Mouse (Mus musculus): ENCODE measurements around the gene Nemp1.
"Not testable (repeated sequence)": the region's sequence is repeated elsewhere in the genome, so short reads cannot be mapped to it uniquely, and the experiment has no call there.

Nemp1 gene

DNA sequence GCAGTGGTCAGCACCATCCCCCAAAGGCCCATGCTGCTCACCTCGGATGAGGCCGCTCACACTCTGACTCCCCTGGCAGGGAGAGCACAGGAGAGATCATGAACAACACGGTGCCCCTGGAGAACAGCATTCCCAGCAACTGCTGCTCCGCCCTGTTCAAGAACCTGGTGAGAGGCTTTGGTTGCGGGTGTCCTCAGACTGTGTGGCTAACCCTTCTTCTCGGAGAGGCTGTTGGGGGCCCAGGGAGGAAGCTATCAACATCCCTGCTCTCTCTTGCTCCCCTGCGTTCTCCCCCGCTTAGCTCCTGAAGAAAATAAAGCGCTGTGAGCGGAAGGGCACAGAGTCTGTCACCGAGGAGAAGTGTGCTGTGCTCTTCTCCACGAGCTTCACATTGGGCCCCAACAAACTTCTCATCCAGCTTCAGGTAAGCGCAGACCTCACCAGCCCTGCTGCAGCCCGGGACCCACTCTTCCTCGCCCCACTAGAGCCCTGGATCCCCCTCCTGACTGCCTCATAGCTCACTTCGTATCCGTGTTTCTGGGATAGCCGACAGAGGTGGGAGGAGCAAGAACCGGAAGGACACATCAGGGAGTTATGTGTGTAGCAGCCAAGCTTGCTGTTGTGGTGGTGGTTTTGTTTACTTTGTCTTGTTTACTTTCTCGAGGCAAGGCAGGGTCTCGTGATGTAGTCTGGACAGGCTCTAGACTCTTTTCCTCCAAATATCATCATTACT is 13.6 kb upstream of the Nemp1 start:
- DNase-seq: peak; percentile 40

DNA sequence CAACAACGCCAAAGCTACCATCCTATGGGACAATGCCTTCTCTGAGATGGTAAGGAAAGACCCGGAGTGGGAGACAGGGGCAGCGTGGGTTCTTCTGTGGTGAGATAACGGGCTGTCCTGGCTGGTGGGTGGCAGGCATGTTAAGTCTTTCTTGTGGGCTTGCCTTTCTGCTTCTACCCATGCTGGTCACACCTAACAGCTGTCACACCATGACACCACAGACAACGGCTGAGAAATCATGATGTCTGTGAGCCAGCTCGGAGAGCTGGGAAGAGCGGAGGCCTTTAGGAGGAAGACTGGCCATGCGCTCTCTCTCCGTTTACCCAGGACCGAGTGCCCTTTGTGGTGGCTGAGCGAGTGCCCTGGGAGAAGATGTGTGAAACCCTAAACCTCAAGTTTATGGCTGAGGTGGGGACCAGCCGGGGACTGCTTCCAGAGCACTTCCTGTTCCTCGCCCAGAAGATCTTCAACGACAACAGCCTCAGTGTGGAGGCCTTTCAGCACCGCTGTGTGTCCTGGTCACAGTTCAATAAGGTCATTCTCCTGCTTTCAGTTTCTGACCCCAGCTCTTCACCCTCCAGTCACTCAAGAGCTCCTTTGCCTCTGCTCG is 11.6 kb upstream of the Nemp1 start:
- no peak for DNase-seq

DNA sequence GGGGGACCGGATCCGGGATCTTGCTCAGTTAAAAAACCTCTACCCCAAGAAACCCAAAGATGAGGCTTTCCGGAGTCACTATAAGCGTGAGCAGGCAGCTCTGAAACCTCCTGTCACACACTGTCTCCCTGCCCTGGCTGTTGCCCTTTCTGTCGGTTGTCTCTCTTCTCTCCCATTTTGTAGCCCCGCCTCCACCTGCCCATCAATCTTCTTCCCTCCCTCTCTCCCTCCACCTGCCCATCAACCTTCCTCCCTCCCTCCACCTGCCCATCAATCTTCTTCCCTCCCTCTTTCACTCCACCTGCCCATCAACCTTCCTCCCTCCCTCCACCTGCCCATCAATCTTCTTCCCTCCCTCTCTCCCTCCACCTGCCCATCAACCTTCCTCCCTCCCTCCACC is 9.1 kb upstream of the Nemp1 start:
- DNase-seq: not testable (repeated sequence)

DNA sequence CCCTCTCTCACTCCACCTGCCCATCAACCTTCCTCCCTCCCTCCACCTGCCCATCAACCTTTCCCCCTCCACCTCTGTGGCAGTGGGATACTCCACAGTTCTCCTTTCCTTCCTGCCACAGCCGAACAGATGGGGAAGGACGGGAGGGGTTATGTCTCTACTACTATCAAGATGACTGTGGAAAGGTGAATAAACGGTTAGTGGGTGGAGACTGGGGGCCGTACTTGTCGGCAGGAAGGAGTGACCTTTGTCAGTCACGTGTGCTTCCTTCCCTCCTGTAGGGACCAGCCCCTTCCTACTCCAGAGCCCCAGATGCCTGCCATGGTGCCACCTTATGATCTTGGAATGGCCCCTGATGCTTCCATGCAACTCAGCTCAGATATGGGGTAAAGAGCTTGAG is 8.6 kb upstream of the Nemp1 start:
- no peak for DNase-seq

DNA sequence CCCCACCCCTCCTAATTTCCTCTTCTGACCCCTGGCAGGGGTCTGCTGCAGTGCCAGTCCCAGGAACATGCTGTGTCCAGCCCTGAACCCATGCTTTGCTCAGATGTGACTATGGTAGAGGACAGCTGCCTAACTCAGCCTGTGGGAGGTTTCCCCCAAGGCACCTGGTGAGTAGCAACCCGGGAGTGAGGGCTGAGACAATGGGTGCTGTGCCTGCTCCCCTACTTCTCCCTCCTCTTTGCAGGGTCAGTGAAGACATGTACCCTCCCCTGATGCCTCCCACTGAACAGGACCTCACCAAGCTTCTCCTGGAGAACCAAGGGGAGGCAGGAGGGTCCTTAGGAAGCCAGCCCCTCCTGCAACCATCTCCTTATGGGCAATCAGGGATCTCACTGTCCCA is 7.2 kb upstream of the Nemp1 start:
- no peak for DNase-seq

DNA sequence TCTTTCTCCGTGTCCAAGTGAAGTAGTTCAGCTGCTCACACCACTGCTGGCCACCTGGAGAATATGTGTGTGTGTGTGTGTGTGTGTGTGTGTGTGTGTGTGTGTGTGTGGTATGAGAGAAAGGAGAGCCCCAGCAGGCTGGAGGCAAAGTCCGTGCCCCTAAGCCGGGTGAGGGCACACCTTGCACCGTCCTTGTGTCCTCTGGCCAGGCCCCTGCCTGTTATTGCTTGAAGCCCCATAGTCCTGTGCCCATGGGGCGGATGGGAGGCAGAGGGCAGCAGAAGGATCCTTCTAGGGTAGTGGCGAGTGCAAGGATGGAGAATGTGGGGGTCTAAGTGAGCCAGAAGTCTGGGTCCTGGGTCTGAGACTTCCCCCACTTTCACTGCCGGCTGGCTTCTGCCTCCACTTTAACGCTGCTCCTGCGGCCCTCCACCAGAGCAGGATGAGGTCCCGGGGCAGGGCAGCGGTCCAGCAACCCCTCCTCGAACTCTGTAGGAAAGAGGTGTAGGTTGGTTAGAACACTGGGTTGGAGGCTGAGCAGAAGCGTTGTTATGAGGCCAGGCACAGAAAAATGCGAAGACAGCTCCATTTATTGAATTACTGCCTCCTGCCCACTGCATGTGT is 5.3 kb upstream of the Nemp1 start:
- peak; percentile 55 for DNase-seq

DNA sequence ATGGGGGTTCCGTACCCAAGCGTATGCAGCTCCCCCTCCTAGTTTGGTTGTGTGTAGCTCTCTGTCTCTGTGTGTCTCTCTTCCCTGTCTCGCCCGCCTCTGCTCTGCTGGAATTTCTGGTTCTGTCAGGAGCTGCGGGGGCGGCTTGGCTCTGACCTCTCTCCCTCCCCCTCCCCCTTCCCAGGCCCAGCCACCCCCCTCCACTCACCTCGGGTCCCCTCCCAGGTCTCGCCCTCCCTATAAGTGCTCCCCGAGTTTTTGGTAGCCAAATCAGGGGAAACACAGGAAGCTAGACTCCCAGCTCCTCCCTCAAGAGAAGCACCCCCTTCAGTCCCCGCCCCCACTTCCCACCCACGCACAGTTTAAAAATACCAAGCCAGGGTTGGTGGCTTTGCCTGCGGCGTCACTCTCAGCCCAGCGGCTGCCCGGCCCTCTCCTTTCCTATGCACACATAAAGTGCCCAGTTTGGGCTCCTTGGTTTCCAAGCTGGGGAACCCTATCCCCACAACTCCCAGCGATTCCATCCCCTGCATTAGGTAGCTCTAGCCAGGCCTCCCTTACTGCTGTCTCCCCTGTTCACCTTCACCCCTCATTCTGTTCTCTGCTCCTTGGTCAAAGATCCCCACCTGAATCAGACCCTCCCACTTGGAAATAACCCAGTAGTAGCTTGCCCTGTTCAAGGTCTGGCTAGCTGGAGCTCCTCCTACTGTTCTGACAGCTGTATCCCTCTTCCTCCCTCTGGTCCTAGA is 4.6 kb upstream of the Nemp1 start:
- DNase-seq: peak; percentile 85

DNA sequence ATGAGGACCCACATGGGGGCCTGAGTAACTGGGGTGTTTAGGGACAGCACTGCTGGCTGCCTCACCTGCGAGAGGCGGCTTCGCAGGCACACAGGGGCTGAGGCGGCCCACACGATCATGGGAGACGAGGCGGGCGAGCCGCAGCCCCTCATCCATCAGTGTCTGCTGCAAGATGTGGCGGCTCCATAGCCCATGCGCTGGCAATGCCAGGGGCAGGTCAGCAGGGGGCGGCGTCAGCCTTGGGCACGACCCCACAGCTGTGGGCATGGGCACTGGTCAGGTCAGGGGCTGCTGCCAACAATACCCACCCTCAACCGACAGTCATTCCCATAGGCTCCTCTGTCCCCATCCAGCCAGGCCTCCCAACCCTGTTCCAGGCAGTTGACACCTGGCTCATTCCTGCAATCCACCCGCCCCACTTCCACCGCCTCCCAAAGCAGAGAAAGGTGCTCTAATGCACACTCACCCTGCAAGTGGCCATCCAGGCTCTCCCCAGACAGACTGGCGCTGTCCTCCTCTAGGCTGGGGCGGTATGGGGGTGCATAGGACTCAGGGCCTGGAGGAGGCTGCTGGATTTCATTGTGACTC is 3.9 kb upstream of the Nemp1 start:
- peak; percentile 61 for DNase-seq

DNA sequence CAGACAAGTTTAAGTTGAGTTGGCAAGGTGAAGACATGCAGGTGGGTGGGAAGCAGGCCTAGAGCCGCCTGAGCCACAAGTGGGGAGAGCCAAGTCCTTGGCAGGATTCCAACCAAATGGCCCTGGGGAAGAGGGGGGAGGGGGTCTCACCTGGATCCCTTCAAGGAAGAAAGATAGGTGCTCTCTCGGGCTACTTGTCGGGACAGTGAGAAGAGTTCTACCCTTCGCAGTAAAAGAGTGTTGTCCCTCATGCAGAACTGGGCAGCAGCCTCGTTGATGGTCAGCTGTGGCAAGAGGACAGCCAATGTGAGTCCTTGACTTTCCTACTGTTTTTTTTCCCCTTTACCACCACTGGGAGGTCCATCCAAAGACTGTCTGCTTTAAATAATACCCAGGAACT is 3.1 kb upstream of the Nemp1 start:
- peak; percentile 34 for DNase-seq

DNA sequence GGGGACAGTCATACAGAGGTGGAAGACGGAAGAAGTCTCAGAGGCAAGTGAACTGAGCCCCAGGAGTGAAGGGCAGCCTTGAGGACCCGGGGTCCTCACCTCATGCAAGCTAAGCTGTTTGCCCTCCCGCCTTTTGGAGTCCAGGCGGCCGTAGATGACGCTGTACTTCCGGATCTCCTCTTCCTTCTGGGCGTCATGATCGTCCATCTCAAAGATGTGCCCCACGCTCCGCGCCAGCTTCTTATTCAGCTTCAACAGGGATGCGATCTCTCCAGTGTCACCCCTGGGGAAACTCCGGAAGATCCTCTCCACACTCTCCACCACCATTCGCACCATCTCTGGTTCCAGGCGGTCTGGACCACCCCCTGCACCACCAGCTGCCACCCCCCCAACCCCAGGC is 2.5 kb upstream of the Nemp1 start:
- DNase-seq: no peak

DNA sequence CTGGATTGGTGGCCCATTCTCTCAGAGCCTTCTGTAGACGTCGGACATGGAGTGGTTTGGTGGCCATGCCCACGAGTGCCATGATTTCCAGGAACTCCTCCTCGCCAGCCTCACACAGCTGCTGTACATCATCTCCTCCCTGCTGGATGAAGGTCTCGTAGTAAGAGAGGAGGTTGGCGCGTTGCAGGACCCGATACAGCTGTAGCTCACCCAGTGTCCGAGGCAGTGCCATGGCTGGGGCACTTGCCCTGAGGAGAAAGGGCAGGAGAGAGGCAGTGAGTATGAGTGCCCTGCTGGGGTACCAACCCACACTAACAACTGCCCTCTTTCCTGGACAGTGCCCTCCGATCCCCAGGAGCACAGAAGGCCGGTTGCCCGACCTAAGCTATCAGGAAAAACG is 1.8 kb upstream of the Nemp1 start:
- DNase-seq: no peak

DNA sequence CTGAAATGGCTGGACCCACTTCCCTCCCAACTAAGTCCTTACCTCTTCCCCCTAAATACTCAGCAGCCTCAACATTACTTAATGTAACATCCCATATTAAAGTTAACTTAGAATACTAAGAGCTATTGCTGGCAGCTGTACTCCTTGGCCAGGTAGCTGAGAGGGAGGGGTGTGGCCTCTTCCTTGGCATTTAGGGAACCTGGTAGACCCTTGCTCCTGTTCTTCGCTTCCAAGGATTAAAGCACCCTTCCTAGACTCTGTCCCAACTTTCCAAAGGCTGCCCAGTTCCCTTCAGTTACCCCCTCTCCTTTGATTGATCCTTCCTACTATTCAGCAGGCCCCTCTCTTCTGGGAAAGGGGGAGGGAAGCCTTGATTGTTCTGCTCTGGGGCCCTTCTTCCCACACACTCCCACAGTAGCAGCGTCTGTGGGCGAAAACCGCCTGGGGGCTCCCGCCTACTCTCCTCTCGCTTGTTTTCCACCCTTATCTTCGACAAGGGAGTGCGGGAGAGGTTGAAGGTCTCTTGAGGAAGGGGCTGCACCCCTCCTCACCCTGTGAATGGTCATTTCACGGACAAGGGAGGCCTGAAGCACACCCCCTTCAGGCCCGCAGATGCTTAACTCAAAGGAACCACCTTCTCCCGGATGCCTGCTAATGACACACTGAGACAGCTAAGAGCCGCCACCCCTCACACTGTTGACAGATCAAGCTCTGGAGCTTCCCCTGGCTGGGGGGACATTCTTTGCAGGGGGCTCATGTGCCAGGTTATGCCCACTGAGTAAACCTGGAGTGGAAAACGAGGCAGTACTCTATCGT is 1.1 kb upstream of the Nemp1 start:
- DNase-seq: peak; percentile 40

DNA sequence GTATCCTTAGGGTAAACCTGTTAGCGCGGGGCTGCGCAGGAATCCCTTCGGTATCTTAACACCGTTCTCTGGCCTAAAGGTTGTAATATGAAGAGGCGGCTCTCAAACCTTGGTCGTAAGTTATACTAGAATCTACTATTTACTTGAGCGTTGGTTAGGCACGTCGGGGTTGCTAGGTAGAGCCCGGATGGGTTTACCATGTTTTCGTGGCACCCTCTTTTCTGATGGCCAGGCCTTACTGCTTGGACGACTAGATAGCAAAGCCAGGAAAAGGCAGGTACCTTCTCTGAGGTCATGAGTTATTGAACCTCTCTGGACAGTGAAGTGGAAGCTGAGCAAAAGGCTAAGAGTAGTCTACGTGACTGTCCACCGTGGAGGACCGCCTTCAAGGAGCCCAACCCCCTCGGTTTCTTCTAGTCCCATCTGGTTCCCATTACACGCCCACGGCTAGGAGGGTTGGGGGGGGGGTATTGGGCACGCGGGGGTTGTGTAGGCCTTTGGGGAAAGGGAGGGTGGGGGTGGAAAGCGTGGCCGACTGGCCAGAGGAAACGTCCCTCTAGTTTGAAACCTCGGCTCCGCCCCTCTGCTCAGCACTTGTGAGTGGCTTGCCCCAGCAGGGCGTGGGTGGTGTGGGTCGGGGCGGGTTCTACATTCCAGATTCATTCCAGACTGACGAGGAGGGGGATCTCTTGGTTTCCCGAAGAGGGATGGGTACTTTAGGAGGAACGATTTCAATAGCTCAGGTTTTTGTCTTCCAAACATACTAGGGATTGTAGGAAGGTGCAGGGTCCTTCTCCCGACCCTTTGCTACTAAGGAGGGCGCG is 780 bp downstream of the Nemp1 start:
- DNase-seq: peak; percentile 97

DNA sequence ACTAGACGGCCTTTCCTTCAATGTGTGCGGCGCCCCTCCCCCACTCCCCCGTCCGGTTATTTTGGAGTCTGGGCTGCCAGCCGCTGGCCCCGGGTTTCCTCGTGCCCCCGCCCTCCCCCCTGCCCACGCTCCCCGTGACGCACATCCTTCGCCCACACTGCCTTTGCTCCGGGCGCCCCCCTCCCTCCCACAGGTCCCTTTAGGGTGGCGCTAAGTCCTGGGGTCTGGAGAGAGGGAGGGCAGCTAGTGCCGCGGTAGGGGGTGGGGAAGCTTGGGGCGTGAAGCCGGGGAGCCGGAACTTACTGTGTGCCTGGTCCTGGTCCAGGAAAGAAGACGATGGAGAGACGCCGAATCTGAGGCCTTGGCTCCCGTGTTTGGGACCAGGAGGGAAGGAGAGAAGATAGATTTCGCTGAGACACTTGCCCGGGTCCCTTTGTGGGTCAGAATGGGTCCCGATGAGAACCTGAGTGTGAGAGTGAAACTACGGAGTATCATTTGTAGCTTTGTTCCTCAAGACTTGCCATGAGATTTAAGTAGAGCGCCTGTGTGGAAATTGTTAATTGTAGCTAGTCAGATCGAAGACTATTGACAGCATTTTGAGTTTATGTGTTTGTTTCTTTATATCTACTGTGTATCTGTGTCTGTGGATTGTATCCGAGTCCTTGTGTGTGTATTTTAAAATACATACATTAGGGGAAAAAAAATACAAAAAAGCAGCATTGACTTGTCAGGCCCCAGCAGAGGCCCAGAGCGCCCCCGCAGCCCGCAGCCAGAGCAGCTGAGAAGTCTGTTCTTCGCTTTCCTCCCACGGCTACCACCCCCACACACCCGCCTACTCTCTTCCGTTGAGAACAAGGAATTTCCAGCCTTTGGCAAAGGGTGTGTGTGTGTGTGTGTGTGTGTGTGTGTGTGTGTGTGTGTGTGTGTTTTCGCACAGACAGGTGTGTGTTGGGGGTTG is 1.7 kb downstream of the Nemp1 start, which contains the start of gene Nab2:
TSS of gene Nab2 (minus strand) at position 476 of the 958 bp plus-strand sequence.
- peak; percentile 94 for DNase-seq

DNA sequence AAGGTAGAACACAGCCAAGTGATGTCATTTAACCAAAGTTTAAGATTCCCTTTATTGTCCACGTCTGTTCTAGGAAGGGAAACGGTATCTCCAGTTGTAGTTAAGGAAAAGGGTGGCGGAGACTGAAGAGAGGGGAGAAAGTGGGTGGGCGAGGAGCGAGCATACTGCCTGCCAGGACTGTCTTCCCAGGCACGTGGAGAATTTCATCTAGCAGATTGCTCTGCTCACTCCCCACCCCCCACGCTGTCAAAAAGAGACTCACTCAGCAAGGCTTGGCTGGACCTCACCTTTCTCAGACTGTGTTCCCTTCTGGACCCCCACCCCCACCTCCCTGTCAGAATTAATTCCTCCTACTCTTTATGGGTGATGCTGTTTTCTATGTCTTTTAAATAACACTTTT is 2.5 kb downstream of the Nemp1 start:
- peak; percentile 73 for DNase-seq

DNA sequence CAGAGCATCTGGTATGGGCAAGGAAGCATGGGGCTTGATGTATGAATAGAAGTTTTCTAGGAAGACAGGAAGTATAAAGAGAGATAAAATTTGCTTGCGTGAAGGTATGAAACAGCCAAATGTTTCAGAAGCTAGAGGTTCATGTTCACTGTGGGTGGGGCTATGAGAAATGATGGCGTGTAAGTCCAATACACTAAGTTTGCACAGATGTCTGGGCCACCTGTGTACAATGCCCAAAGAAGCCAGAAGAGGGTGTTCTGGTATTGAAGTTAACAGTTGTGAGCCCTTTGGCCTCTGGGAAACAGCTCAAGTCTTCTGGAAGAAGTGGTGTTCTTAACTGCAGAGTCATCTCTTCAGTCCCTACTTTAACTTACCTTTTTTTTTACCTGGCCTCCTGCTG is 3.5 kb downstream of the Nemp1 start:
- no peak for DNase-seq

DNA sequence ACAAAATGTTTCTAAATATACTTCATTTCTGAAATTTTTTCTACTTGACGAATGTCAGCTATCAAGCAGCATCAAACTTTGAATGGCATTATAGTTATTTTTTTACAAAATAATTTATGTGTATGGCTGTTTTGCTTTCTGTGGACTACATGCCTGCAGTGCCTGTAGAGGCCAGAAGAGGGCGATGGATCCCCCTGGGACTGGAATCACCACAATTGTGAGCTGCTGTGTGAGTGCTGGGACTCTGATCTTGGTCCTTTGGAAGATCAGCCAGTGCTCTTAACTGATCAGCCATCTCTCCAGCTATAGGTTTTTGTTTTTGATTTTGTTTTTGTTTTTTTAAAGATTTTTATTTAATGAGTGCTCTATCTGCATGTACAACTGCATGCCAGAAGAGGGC is 4.6 kb downstream of the Nemp1 start:
- peak; percentile 56 for DNase-seq

DNA sequence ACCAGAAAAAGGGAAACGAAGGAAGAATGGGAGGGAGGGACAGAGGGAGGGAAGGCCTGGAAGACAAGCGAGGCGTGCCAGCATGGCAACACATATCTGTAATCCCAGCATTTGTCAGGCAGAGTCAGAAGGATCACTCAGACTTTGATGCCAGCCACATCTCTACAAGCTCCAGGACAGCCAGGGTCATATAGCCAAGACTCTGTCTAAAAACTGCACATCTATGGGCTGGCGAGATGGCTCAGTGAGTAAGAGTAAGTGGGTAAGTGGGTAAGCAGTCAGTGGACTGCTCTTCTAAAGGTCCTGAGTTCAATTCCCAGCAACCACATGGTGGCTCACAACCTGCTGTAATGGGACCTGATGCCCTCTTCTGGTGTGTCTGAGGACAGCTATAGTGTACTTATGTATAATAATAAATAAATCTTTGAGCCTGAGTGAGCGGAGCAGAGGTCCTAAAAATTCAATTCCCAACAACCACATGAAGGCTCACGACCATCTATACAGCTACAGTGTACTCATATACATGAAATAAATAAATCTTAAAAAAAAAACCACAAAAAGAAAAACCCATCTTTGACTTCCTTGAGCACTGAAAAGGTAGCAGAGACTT is 7.5 kb downstream of the Nemp1 start:
- no peak for DNase-seq

DNA sequence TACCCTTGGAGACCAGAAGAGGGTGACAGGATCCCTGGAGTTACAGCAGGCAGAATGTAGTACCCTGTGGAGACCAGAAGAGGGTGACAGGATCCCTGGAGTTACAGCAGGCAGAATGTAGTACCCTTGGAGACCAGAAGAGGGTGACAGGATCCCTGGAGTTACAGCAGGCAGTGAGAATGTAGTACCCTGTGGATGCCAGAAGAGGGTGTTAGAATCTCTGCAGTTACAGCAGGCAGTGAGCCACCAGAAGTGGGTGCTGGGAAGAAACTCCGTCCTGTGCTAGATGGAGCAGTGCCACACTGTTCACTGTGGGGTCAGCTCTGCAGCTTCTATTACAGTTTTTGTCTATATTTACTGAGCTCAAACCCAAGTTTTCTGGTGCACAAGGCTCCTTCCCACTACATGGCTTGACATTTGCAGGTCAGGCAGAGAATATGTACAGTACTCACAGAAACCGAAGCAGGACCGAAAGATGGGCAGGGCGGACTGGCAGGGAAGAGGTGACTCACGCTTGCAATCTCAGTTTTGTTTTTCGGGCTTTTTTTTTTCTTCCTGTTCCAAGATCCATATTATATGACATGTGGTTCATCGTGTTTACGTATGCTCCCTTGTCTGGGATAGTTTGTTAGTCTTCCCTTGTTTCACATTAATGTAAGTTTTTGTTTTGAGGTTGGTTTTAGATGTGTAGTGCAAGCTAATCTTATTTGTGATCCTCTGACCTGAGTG is 8.3 kb downstream of the Nemp1 start:
- DNase-seq: peak; percentile 94
